Mouse (Mus musculus): ENCODE measurements around the gene Grid2ip. TPM values are rescaled to one million over a fixed set of nuclear protein-coding genes. Genes with fewer than 3 reads are reported as not detected.

The Grid2ip gene
- total RNA-seq (2021) = 1 to 10 TPM; 3.7 to 4.1 TPM

GRCm38 (mm10) chr5:143356686-143357388 is at the start of gene Grid2ip:
TSS of gene Grid2ip (plus strand) at chr5:143357338.
- intact Hi-C loops (cut with DNase I) = no loop called here
- DNase-seq = no peak

- intact Hi-C loops (cut with DNase I) = no loop called here
- DNase-seq = no peak
Measured at GRCm38 (mm10) chr5:143308825-143309224, 48.3 kb upstream of the Grid2ip start.

GRCm38 (mm10) chr5:143309916-143310315 is 47.2 kb upstream of the Grid2ip start:
- DNase-seq = no peak
- intact Hi-C loops (cut with DNase I) = no loop called here

GRCm38 (mm10) chr5:143311886-143312285 is 45.3 kb upstream of the Grid2ip start:
- peak; percentile 80 for DNase-seq
- intact Hi-C loops (cut with DNase I) = no loop called here

GRCm38 (mm10) chr5:143314183-143314729 is 42.9 kb upstream of the Grid2ip start:
- no peak for DNase-seq
- intact Hi-C loops (cut with DNase I) = no loop called here

GRCm38 (mm10) chr5:143314730-143315513 is 42.2 kb upstream of the Grid2ip start, which contains the start of gene E130309D02Rik:
TSS of gene E130309D02Rik (minus strand) at chr5:143315360.
- intact Hi-C loops (cut with DNase I) = no loop called here
- peak; percentile 91 for DNase-seq

GRCm38 (mm10) chr5:143315514-143315888 is 41.6 kb upstream of the Grid2ip start:
- DNase-seq = no peak

GRCm38 (mm10) chr5:143316605-143317287 is 40.4 kb upstream of the Grid2ip start:
- DNase-seq = no peak
- intact Hi-C loops (cut with DNase I) = no loop called here

More at GRCm38 (mm10) chr5:143315514-143315888, 41.6 kb upstream of the Grid2ip start:
- intact Hi-C loops (cut with DNase I) = no loop called here

GRCm38 (mm10) chr5:143317288-143317610 is 39.9 kb upstream of the Grid2ip start:
- intact Hi-C loops (cut with DNase I) = no loop called here
- DNase-seq = no peak

- DNase-seq = peak; percentile 92
- intact Hi-C loops (cut with DNase I) = no loop called here
Measured at GRCm38 (mm10) chr5:143328690-143329495, 28.2 kb upstream of the Grid2ip start, which contains the start of gene Zdhhc4. TSS of gene Zdhhc4 (minus strand) at chr5:143329256.

GRCm38 (mm10) chr5:143333872-143334271 is 23.3 kb upstream of the Grid2ip start:
- intact Hi-C loops (cut with DNase I) = loop anchor here (5.0 kb wide), 1 partner anchor 88 kb away; no protein-coding TSS in a partner anchor
- DNase-seq = peak; percentile 84

- intact Hi-C loops (cut with DNase I) = loop anchor here (5.0 kb wide), 1 partner anchor 88 kb away; no protein-coding TSS in a partner anchor
- DNase-seq = no peak
Measured at GRCm38 (mm10) chr5:143334418-143335088, 22.6 kb upstream of the Grid2ip start.

GRCm38 (mm10) chr5:143335089-143335460 is 22.1 kb upstream of the Grid2ip start:
- intact Hi-C loops (cut with DNase I) = no loop called here
- DNase-seq = no peak

- intact Hi-C loops (cut with DNase I) = no loop called here
- DNase-seq = peak; percentile 12
Measured at GRCm38 (mm10) chr5:143336559-143336958, 20.6 kb upstream of the Grid2ip start.

GRCm38 (mm10) chr5:143339603-143340002 is 17.5 kb upstream of the Grid2ip start:
- intact Hi-C loops (cut with DNase I) = no loop called here
- DNase-seq = no peak

GRCm38 (mm10) chr5:143346367-143346766 is 10.8 kb upstream of the Grid2ip start:
- intact Hi-C loops (cut with DNase I) = no loop called here
- no peak for DNase-seq

- intact Hi-C loops (cut with DNase I) = no loop called here
- DNase-seq = no peak
Measured at GRCm38 (mm10) chr5:143356017-143356416, 1.1 kb upstream of the Grid2ip start.

GRCm38 (mm10) chr5:143357564-143357963 is 426 bp downstream of the Grid2ip start:
- intact Hi-C loops (cut with DNase I) = no loop called here
- DNase-seq = peak; percentile 74

GRCm38 (mm10) chr5:143359263-143359662 is 2.1 kb downstream of the Grid2ip start:
- intact Hi-C loops (cut with DNase I) = no loop called here
- no peak for DNase-seq

GRCm38 (mm10) chr5:143360000-143360399 is 2.9 kb downstream of the Grid2ip start:
- intact Hi-C loops (cut with DNase I) = no loop called here
- peak; percentile 45 for DNase-seq

Data from left cerebral cortex, postnatal 4 days (tissue).